Mouse (Mus musculus): Measurements from ENCODE around the gene Eef2k.
"Not testable (repeated sequence)": the region's sequence is repeated elsewhere in the genome, so short reads cannot be mapped to it uniquely, and the experiment has no call there.

Gene Eef2k

GRCm38 (mm10) chr7:120883523-120884290 is 41.1 kb downstream of the Eef2k start:
- no peak for DNase-seq

- no peak for DNase-seq
Observed at GRCm38 (mm10) chr7:120884746-120885145, 42.1 kb downstream of the Eef2k start.

- DNase-seq: no peak
Observed at GRCm38 (mm10) chr7:120893123-120893522, 50.5 kb downstream of the Eef2k start.

- no peak for DNase-seq
Observed at GRCm38 (mm10) chr7:120897054-120897453, 54.4 kb downstream of the Eef2k start.

- no peak for DNase-seq
Observed at GRCm38 (mm10) chr7:120897711-120898335, 55.2 kb downstream of the Eef2k start.

- no peak for DNase-seq
Observed at GRCm38 (mm10) chr7:120900191-120900590, 57.6 kb downstream of the Eef2k start.

DNA sequence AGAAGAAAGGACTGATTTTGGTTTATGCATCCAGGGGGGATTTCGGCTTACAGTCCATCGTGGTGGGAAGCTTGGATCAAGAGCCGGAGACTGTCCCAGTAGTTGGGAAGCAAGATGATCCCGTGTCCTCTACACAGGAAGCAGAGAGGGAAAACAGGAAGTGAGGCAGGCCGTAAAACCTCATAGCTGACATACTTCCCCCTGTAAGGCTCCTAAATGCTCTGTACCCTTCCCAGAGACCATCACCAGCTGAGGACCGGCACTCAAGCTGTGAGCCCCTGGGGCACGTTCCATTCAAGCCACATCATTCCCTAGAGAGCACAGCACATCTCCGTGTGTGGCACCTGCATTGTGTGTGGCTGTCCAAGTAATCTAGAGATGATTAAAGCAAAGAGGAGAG is 59.1 kb downstream of the Eef2k start:
- DNase-seq: no peak

- DNase-seq: no peak
Observed at GRCm38 (mm10) chr7:120902931-120903330, 60.3 kb downstream of the Eef2k start.

- not testable (repeated sequence) for DNase-seq
Observed at GRCm38 (mm10) chr7:120910172-120910571, 67.5 kb downstream of the Eef2k start.

DNA sequence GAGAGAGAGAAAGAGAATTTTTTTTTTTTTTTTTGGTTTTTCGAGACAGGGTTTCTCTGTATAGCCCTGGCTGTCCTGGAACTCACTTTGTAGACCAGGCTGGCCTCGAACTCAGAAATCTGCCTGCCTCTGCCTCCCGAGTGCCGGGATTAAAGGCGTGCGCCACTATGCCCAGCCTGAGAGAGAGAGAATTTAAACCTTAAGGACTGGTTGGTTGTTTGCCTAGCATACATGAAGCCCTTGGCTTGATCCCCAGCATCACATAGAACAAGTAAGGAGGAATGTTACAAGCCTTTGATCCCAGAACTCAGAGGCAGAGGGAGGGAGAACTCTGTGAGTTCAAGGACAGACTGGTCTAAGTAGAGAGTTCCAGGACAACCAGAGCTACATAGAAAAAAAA is 68.6 kb downstream of the Eef2k start:
- not testable (repeated sequence) for DNase-seq

DNA sequence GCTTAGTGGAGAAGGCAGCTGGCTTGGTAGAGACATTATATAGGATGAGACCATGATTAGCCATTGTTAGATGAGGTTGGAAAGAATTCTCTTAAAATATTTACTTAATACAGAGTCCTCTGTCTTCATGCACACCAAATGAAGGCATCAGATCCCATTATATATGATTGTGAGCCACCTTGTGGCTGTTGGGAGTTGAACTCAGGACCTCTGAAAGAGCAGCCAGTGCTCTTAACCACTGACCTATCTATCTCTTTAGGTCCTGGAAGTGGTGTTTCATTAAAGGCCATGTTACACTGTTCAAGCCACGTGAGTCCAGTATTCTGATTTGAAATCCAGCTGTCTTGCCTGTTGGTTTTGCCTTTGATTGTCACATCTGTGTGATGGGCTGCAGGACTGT is 70.7 kb downstream of the Eef2k start:
- DNase-seq: no peak

DNA sequence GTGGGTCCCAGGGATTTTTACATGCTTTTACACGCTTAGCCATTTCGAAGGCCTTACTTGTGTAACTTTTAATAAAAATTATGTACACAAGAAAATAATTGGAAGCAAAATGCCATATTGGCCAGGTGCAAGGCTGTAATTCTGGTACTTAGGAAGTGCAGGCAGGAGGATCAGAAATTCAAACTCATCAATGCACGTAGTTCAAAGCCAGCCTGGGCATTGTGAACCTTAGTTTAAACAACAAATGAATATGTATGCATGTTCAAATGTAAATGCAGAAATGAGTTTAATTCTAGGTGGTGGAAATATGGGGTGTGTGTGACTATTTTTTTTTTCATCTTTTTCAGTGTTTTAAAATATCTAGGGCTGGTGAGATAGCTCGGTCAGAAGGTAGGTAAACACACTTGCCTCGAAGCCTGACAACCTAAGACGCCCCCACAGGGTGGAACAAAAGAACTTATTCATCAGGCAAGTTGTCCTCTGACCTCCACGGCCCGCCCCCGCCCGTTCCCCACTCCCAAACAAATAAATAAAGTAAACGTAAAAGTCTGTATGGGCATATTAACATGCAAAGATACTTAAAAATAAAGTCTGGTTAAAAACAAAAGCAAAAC is 73.7 kb downstream of the Eef2k start:
- no peak for DNase-seq

DNA sequence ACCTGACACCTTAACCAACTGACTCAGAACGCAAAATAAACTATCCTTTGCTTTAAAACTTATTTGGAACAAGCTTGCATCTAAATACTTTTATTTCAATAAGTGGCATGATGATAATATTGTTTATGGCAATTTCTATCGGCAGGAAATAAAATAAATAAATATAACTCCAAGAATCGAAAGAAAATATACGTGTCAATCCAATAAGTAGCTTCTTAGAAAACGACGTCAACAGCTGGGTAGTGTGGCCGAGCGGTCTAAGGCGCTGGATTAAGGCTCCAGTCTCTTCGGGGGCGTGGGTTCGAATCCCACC is 74.6 kb downstream of the Eef2k start:
- DNase-seq: no peak

- DNase-seq: peak; percentile 97
Observed at GRCm38 (mm10) chr7:120917592-120918461, 75.2 kb downstream of the Eef2k start, which contains the start of gene Polr3e. TSS of gene Polr3e (plus strand) at chr7:120917744.

DNA sequence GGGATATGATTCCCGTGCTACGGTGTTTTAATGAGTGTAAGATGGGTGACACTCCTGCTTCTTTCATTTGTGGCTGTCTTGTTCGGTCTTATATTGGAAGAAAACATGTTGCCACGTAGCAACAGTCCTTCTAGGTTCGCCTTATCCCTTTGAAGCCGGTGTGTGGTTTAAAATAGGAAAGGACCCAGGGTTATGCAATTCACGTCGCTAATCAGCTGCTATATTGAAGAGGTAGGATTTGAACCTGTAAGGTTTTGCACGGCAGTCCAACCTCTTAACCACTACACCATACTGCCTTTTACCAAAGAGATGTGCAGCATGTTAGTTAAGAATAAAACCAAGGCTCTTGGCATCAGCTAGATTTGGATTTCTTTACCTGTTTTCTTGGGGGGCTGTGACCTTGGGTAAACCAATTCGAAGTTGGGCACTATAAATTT is 75.9 kb downstream of the Eef2k start:
- peak; percentile 19 to 62 for DNase-seq

DNA sequence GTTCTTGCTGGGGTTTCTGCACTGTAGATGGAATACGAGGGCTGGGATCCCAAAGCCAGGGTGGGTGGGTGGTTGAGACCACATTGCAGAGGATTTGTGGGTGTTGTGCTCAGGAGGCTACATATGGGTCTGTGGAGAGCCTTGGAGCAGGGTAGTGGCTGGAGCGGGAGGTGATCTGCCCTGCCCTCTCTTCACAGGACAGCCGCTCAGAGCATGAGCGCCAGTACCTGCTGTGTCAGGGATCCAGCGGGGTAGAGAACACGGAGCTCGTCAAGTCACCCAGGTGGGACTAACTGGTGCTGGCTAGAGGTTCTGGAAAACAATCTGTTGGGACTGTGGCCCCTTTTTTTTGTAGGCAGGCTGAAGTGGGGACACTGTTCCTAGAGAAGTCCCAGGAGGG is 90.5 kb downstream of the Eef2k start:
- DNase-seq: no peak

DNA sequence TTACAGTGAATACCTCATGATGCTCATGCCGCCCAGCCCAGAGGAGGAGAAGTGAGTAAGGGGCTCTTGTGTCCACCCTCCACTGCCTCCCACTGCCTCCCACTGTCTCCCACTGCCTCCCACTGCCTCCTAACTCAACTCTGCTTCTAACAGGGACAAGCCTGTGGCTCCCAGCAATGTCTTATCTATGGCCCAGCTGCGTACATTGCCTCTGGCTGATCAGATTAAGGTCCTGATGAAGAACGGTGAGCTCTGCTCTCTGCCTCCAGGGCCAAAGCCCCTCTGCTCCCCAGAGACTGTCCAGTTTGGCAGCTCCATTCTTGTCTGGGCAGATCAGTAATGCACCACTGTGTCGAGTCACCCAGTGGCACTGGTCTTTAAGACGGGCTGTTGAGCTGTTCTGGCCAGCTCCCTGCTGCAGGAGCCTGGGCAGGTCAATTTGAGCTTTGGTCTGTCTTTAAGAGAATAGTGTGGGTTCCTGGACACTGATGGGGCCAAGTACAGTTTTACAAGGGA is 91.1 kb downstream of the Eef2k start:
- DNase-seq: no peak

- peak in 1 of 2 experiments; percentile 13 for DNase-seq
Observed at GRCm38 (mm10) chr7:120934716-120935115, 92.1 kb downstream of the Eef2k start.

GRCm38 (mm10) chr7:120936522-120936921 is 93.9 kb downstream of the Eef2k start:
- no peak for DNase-seq

GRCm38 (mm10) chr7:120938206-120938605 is 95.6 kb downstream of the Eef2k start:
- DNase-seq: no peak

- DNase-seq: no peak
Observed at GRCm38 (mm10) chr7:120940343-120940742, 97.7 kb downstream of the Eef2k start.

GRCm38 (mm10) chr7:120941214-120941613 is 98.6 kb downstream of the Eef2k start:
- no peak for DNase-seq

DNA sequence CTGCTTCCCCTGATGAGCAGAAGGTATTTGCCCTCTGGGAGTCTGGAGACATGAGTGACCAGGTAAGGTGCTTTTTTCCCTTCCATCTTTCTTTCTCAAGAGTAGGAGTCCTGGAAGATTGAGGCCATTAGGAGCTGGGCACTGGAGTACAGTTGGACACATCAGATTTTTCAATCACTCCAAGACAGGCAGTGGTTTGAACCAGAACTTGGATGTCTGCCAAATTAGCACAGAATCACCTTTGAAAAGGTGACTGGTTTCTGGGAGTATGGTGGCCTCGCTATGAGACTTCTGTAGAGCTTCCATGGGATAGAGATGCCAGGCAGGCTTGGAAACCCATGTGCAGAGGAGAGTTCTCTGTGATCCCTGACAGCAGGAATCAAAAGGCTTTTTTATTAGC is 99.9 kb downstream of the Eef2k start:
- no peak for DNase-seq

Data from thymus, adult 18-20 months (tissue).